Mouse (Mus musculus) adrenal gland, postnatal 36 days (tissue): ENCODE measurements around the gene Gata5. TPM values are rescaled to one million over a fixed set of nuclear protein-coding genes. Genes with fewer than 3 reads are reported as not detected.

Experiments
- DNase-seq, 2 experiments: peaks; one replicate each; pipeline ENCODE4 v3.0.0; 2021; ENCODE audit warnings: mixed read lengths in 1 of 2
- long read RNA-seq, 2 experiments: library from polyadenylated mRNA; stranded (forward); transcript quantifications; one replicate each; pipeline ENCODE4 v2.0.0; 2021; ENCODE audit warnings: borderline sequencing depth in 2 of 2
- total RNA-seq, 2 experiments: library from RNA; stranded (reverse); gene quantifications; 2 replicates each; pipeline ENCODE4 v1.2.3; 2021

Gene Gata5
- total RNA-seq = under 1 TPM in 1 of 2 experiments, not detected in 1; 0.10 TPM
- long read RNA-seq, experiment 1 = 0 reads
- long read RNA-seq, experiment 2 = 0 reads

GRCm38 (mm10) chr2:180334551-180334986 is at the start of gene Gata5:
Gene Gata5, minus strand, starts transcription at chr2:180334699.
- peak; percentile 41 to 50 for DNase-seq

GRCm38 (mm10) chr2:180376730-180377129 is 42.2 kb upstream of the Gata5 start:
- DNase-seq = no peak

GRCm38 (mm10) chr2:180373256-180373655 is 38.8 kb upstream of the Gata5 start:
- DNase-seq = peak; percentile 35 to 64

GRCm38 (mm10) chr2:180368359-180368758 is 33.9 kb upstream of the Gata5 start:
- DNase-seq = no peak

GRCm38 (mm10) chr2:180367350-180367749 is 32.9 kb upstream of the Gata5 start:
- DNase-seq = no peak

GRCm38 (mm10) chr2:180363434-180363720 is 28.9 kb upstream of the Gata5 start:
- DNase-seq = no peak

- no peak for DNase-seq
These were observed 28.3 kb upstream of the Gata5 start for GRCm38 (mm10) chr2:180362585-180363433.

- DNase-seq = no peak
These were observed 24.6 kb upstream of the Gata5 start for GRCm38 (mm10) chr2:180359062-180359461.

- DNase-seq = peak; percentile 52 to 65
These were observed 18.8 kb upstream of the Gata5 start for GRCm38 (mm10) chr2:180353338-180353737.

- DNase-seq = peak; percentile 25 to 45
These were observed 16.2 kb upstream of the Gata5 start for GRCm38 (mm10) chr2:180350700-180351099.

GRCm38 (mm10) chr2:180346820-180347497 is 12.5 kb upstream of the Gata5 start:
- peak; percentile 82 to 87 for DNase-seq

- no peak for DNase-seq
These were observed 8.6 kb upstream of the Gata5 start for GRCm38 (mm10) chr2:180343092-180343491.

- no peak for DNase-seq
These were observed 7.7 kb upstream of the Gata5 start for GRCm38 (mm10) chr2:180342189-180342588.

GRCm38 (mm10) chr2:180341229-180341628 is 6.7 kb upstream of the Gata5 start:
- no peak for DNase-seq

- no peak for DNase-seq
These were observed 5.4 kb upstream of the Gata5 start for GRCm38 (mm10) chr2:180339886-180340285.

- DNase-seq = no peak
These were observed 535 bp downstream of the Gata5 start for GRCm38 (mm10) chr2:180333778-180334550.

GRCm38 (mm10) chr2:180329466-180329865 is 5.0 kb downstream of the Gata5 start:
- no peak for DNase-seq

GRCm38 (mm10) chr2:180322674-180323355 is 11.7 kb downstream of the Gata5 start:
- no peak for DNase-seq

GRCm38 (mm10) chr2:180320216-180320615 is 14.3 kb downstream of the Gata5 start:
- no peak for DNase-seq

GRCm38 (mm10) chr2:180317591-180317990 is 16.9 kb downstream of the Gata5 start:
- DNase-seq = no peak

- no peak for DNase-seq
These were observed 20.2 kb downstream of the Gata5 start for GRCm38 (mm10) chr2:180314292-180314691.

- peak in 1 of 2 experiments; percentile 17 for DNase-seq
These were observed 23.4 kb downstream of the Gata5 start for GRCm38 (mm10) chr2:180311147-180311546.
